Mouse (Mus musculus) embryonic fibroblast, embryonic 13.5 days (primary cell): ENCODE results near the gene Gm20388. TPM values are rescaled to one million over a fixed set of nuclear protein-coding genes. Genes with fewer than 3 reads are reported as not detected.

ENCODE experiments used
- H3K27ac ChIP-seq: 2 replicates; pipeline ENCODE4 v1.5.1; 2012; ENCODE audit warnings: low read length, control low read depth, inconsistent platforms; ENCODE audit not compliant: insufficient read depth
- H3K4me1 ChIP-seq: 2 replicates; pipeline ENCODE4 v1.6.1; 2011; ENCODE audit warnings: low read length; ENCODE audit not compliant: control insufficient read depth, insufficient read depth
- H3K4me3 ChIP-seq: 2 replicates; pipeline ENCODE4 v1.5.1; 2011; ENCODE audit warnings: mild to moderate bottlenecking, control low read depth, low read length; ENCODE audit not compliant: insufficient read depth
- CTCF ChIP-seq: IDR thresholded peaks from 2 replicates; pipeline ENCODE4 v1.5.1; 2011; ENCODE audit warnings: mild to moderate bottlenecking, control low read depth, low read length, moderate library complexity, borderline replicate concordance; ENCODE audit not compliant: insufficient read depth
- POLR2A ChIP-seq: IDR thresholded peaks from 2 replicates; pipeline ENCODE4 v1.6.1; 2011; ENCODE audit warnings: low read depth, mild to moderate bottlenecking, control low read depth, low read length, moderate library complexity
- polyA plus RNA-seq: library from polyadenylated mRNA; stranded (reverse); fragments of >200 nt; gene quantifications from 2 replicates; pipeline ENCODE4 v1.2.4, GENCODE M21; 2011; ENCODE audit warnings: low read depth; ENCODE audit not compliant: missing spikeins, insufficient read length

Gm20388 gene
- polyA plus RNA-seq, 1 experiment, result 82.8 TPM

DNA sequence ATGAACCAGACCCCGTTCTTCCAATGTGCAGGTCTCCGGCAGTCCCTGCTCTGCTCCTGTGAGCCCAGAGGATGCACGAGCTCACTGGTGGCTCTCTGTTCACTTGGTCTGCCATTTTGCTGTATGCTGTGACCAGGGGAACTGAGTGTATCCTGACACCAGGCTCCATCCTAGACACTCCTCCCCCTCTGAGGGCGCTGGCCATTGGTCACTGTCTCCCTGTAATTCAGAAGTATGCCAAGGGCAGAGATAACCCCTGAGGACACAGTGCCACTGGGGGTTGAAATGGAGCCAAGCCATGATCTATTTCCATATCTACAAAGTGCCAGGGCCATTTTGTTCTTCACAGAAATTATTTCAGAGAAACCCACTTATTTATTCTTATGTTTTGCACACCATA is 937.8 kb downstream of the Gm20388 start:
- Histone ChIP-seq H3K27ac (no peak overlapping the region), H3K4me1 (no peaks in the 10 kb centered on the region), H3K4me3 (no peak overlapping the region)
- no peak for TF ChIP-seq CTCF
- no peak for TF ChIP-seq POLR2A

- Histone ChIP-seq H3K4me1 (no peaks in the 10 kb centered on the region), H3K4me3 (no peak overlapping the region), H3K27ac (no peak overlapping the region)
- TF ChIP-seq POLR2A, result no peak
Observed at GRCm38 (mm10) chr8:120851411-120851810, 940.8 kb downstream of the Gm20388 start.

DNA sequence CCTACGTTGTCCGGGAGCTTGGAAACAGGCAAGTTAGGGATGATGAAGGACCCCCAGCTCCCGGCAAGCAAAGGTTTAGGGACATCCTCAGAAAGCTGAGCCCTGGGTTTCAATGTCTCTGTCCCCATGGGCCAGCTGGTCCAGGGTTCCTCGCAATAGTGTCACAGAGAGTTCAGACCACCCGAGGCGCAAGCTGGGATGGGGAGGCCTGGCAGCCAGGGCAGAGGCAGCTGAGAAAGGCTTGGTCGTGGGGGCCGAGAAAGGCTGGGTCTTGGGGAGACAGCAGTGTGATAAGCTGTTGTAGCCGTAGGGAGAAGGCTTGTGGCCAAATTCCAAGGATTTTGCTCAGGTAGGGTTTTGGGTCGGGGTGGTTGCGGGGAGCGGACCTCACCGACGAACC is 949.2 kb downstream of the Gm20388 start:
- H3K27ac ChIP-seq, result no peak overlapping the region
- no peaks in the 10 kb centered on the region for H3K4me1 ChIP-seq

DNA sequence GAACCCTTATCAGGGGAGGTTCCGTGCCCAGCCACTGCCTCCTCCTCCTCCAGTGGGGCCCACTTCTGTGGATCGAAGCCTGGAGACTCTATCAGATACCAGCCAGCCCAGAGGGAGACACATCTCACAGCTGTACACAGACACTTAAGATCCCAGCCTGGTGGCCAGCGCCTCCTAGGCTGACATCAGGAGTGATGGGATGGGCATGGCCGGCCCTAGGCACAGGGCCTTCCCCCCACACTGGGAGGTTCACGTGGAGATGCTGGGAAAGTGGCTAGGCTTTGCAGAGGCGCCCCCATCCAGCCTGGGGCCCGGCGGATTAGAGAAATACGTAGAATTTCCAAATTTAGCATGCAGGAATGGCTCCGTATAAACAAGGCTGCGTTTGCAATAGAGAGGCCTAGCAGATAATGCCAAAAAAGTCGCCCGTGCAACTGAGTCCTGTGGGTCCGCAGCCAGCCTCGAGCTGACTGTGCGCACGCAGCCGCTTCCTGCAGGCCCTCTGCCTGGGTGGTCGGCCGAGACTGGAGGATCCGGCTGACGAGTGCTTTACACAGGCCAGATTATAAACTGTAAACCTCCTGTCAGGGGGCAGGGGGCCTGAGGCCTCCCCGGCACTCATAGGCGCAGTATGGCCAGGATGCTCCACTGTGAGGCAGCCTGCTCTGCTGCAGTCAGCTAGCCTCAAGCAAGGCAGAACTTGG is 949.9 kb downstream of the Gm20388 start:
- H3K4me1 ChIP-seq, result no peaks in the 10 kb centered on the region
- H3K27ac ChIP-seq, result no peak overlapping the region
- no peak overlapping the region for H3K4me3 ChIP-seq
- no peak for TF ChIP-seq CTCF
- no peak for TF ChIP-seq POLR2A

More for the DNA sequence above, 949.2 kb downstream of the Gm20388 start:
- no peak overlapping the region for H3K4me3 ChIP-seq
- TF ChIP-seq POLR2A, result no peak
- TF ChIP-seq CTCF, result no peak

- Histone ChIP-seq H3K27ac (no peak overlapping the region), H3K4me1 (no peaks in the 10 kb centered on the region), H3K4me3 (no peak overlapping the region)
- TF ChIP-seq CTCF (no peak), POLR2A (no peak)
Observed at GRCm38 (mm10) chr8:120863683-120864082, 953.0 kb downstream of the Gm20388 start.

DNA sequence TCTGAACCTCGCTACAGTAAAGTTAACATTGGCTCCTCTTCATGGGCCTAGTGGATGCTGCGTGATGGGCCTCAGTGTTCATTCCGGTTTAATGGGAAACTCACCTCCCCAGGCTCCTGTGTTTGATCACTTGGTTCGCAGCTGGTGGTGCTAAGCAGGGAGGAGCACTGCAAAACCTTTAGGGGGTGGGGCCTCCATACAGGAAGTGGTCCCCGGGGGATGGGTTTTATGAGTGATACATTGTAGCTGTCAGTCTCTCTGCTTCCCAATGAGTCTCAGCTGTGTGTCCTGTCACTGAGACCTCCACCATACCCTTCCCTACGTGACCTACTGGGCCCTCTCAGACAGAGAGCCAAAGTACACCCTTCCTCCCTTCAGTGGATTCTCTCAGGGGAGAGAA is 956.7 kb downstream of the Gm20388 start:
- H3K4me1 ChIP-seq, result no peaks in the 10 kb centered on the region
- H3K4me3 ChIP-seq, result no peak overlapping the region
- TF ChIP-seq POLR2A (no peak), CTCF (no peak)
- no peak overlapping the region for H3K27ac ChIP-seq

DNA sequence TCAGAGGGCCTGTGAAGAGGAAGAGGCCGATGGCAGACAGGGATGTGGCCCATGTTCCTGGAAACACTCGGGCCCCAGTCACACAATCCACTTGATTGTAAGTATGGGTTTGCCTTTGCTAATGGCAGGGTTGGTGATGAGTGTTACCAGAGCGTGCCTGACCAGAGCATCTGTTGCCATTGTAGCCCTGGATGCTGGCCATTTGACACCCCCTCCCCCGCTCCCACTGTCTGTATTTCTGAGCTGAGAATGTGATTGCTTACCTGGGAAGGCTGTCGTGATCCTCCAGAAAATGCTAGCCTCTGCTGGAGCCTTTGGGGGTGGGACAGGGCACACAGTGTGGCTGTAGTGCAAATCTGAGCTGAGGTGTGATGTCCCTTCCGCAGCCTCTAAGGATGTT is 962.0 kb downstream of the Gm20388 start:
- H3K4me1 ChIP-seq, result no peaks in the 10 kb centered on the region
- H3K4me3 ChIP-seq, result no peak overlapping the region
- H3K27ac ChIP-seq, result no peak overlapping the region
- TF ChIP-seq CTCF, result no peak
- TF ChIP-seq POLR2A, result no peak

GRCm38 (mm10) chr8:120876010-120876918 is 965.6 kb downstream of the Gm20388 start:
- TF ChIP-seq CTCF (no peak), POLR2A (no peak)
- H3K27ac ChIP-seq, result no peak overlapping the region
- no peak overlapping the region for H3K4me3 ChIP-seq
- no peaks in the 10 kb centered on the region for H3K4me1 ChIP-seq

DNA sequence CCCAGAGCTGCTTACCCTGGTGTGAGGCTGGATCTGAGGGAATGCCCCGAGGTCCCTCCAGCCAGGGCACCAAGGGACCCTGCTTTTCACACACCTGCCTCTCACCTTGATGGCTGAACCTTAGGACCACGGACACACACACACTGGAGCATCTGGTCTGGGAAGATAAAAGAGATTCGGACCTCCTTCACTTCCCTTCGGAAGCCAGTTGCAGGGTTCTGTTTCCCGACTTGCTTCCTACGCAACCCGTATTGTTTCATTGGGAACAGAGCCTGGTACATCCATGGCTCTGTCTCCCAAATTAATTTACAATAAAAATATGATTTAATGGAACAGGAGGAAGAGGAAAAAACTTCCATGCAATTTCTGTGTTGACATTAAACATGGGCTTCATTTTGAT is 966.4 kb downstream of the Gm20388 start:
- H3K4me1 ChIP-seq, result no peaks in the 10 kb centered on the region
- no peak overlapping the region for H3K27ac ChIP-seq
- H3K4me3 ChIP-seq, result no peak overlapping the region
- no peak for TF ChIP-seq CTCF
- no peak for TF ChIP-seq POLR2A

- TF ChIP-seq POLR2A (no peak), CTCF (no peak)
- no peaks in the 10 kb centered on the region for H3K4me1 ChIP-seq
- H3K4me3 ChIP-seq, result no peak overlapping the region
- no peak overlapping the region for H3K27ac ChIP-seq
Observed at GRCm38 (mm10) chr8:120879928-120880327, 969.3 kb downstream of the Gm20388 start.

GRCm38 (mm10) chr8:120881634-120882033 is 971.0 kb downstream of the Gm20388 start:
- TF ChIP-seq POLR2A (no peak), CTCF (no peak)
- Histone ChIP-seq H3K4me1 (no peaks in the 10 kb centered on the region), H3K27ac (no peak overlapping the region), H3K4me3 (no peak overlapping the region)
